Mouse (Mus musculus) erythroid progenitor cell, adult 5-6 weeks (primary cell): ENCODE results near the gene Hk3. TPM values are rescaled to one million over a fixed set of nuclear protein-coding genes. Genes with fewer than 3 reads are reported as not detected.

Experiments
- ATAC-seq: replicated peaks from 2 replicates; pipeline ENCODE4 v1.8.0; 2016; ENCODE audit warnings: moderate number of reproducible peaks, mild to moderate bottlenecking, moderate TSS enrichment, inconsistent platforms; ENCODE audit not compliant: poor library complexity, low FRiP score, severe bottlenecking
- total RNA-seq, 2 experiments: library from RNA; stranded (forward) in 1 of 2; stranded (reverse) in 1 of 2; fragments of 150-400 nt in 1 of 2; fragments of 186-747, 209-891 nt in 1 of 2; gene quantifications; 2 replicates each; pipeline versions ENCODE4 v1.2.3 to v1.2.4; 2015 to 2017; ENCODE audit warnings: low replicate concordance in 2 of 2

Gene Hk3
- total RNA-seq, 2 experiments from 2014 or later = 8.8 to 12.9 TPM

GRCm38 (mm10) chr13:55005691-55006414 is 15.3 kb downstream of the Hk3 start:
- ATAC-seq = no peak

GRCm38 (mm10) chr13:55004646-55005045 is 16.5 kb downstream of the Hk3 start:
- ATAC-seq = no peak

- no peak for ATAC-seq
These were observed 19.1 kb downstream of the Hk3 start for GRCm38 (mm10) chr13:55002090-55002489.

GRCm38 (mm10) chr13:55000433-55000832 is 20.8 kb downstream of the Hk3 start:
- ATAC-seq = no peak

- no peak for ATAC-seq
These were observed 23.6 kb downstream of the Hk3 start for GRCm38 (mm10) chr13:54997568-54997967.

GRCm38 (mm10) chr13:54995161-54995560 is 26.0 kb downstream of the Hk3 start:
- ATAC-seq = no peak

- ATAC-seq = no peak
These were observed 26.6 kb downstream of the Hk3 start for GRCm38 (mm10) chr13:54994576-54994975.

GRCm38 (mm10) chr13:54992215-54992614 is 29.0 kb downstream of the Hk3 start:
- ATAC-seq = no peak

- ATAC-seq = no peak
These were observed 32.9 kb downstream of the Hk3 start for GRCm38 (mm10) chr13:54988181-54988760.

- ATAC-seq = no peak
These were observed 33.8 kb downstream of the Hk3 start for GRCm38 (mm10) chr13:54987405-54987804.

- no peak for ATAC-seq
These were observed 37.6 kb downstream of the Hk3 start for GRCm38 (mm10) chr13:54983614-54984013.

- no peak for ATAC-seq
These were observed 38.2 kb downstream of the Hk3 start for GRCm38 (mm10) chr13:54983001-54983400.

GRCm38 (mm10) chr13:54980957-54981356 is 40.2 kb downstream of the Hk3 start:
- ATAC-seq = no peak

GRCm38 (mm10) chr13:54978804-54979203 is 42.4 kb downstream of the Hk3 start:
- ATAC-seq = no peak

- no peak for ATAC-seq
These were observed 45.6 kb downstream of the Hk3 start for GRCm38 (mm10) chr13:54975546-54975945.

GRCm38 (mm10) chr13:54970521-54971247 is 50.5 kb downstream of the Hk3 start:
- no peak for ATAC-seq

- ATAC-seq = no peak
These were observed 51.7 kb downstream of the Hk3 start for GRCm38 (mm10) chr13:54969513-54969912.

GRCm38 (mm10) chr13:54968636-54969035 is 52.5 kb downstream of the Hk3 start:
- no peak for ATAC-seq

- ATAC-seq = no peak
These were observed 53.7 kb downstream of the Hk3 start for GRCm38 (mm10) chr13:54967501-54967900.

- ATAC-seq = no peak
These were observed 55.9 kb downstream of the Hk3 start for GRCm38 (mm10) chr13:54965256-54965655.

- no peak for ATAC-seq
These were observed 60.7 kb downstream of the Hk3 start for GRCm38 (mm10) chr13:54960491-54960890.
